Mouse (Mus musculus) neural tube, embryonic 14.5 days (tissue): ENCODE results near the gene Aldh6a1. TPM values are rescaled to one million over a fixed set of nuclear protein-coding genes. Genes with fewer than 3 reads are reported as not detected.
A peak's percentile ranks its signal among the peaks of the same experiment; 100 is the strongest.

Source experiments
- ATAC-seq: fragments of 200-750 bp; cut with Nextera tagmentation; 2 replicates; pipeline ENCODE4 v1.8.0; 2017; ENCODE audit warnings: low read depth, mild to moderate bottlenecking, moderate TSS enrichment, moderate library complexity
- H3K27ac ChIP-seq: fragments of 300-500 bp; sonication (generic); 2 replicates; pipeline ENCODE4 v1.5.1; 2014; ENCODE audit warnings: low read depth, mild to moderate bottlenecking, control low read depth, low read length, moderate library complexity, mixed read lengths
- H3K27me3 ChIP-seq: fragments of 300-500 bp; sonication (generic); 2 replicates; pipeline ENCODE4 v1.6.1; 2014; ENCODE audit warnings: low read length; ENCODE audit not compliant: control insufficient read depth, insufficient read depth
- H3K36me3 ChIP-seq: fragments of 300-500 bp; sonication (generic); 2 replicates; pipeline ENCODE4 v1.6.1; 2014; ENCODE audit warnings: low read length, mixed read lengths; ENCODE audit not compliant: control insufficient read depth, insufficient read depth
- H3K4me1 ChIP-seq: fragments of 300-500 bp; sonication (generic); 2 replicates; pipeline ENCODE4 v1.6.1; 2014; ENCODE audit warnings: low read length; ENCODE audit not compliant: control insufficient read depth, insufficient read depth
- H3K4me2 ChIP-seq: fragments of 300-500 bp; sonication (generic); 2 replicates; pipeline ENCODE4 v1.6.1; 2014; ENCODE audit warnings: mild to moderate bottlenecking, low read depth, low read length, control low read depth
- H3K4me3 ChIP-seq: fragments of 300-500 bp; sonication (generic); 2 replicates; pipeline ENCODE4 v1.5.1; 2014; ENCODE audit warnings: low read depth, low read length, control low read depth, mixed read lengths
- H3K9ac ChIP-seq: fragments of 300-500 bp; sonication (generic); replicated peaks from 2 replicates; pipeline ENCODE4 v1.6.1; 2014; ENCODE audit warnings: low read depth, mild to moderate bottlenecking, control low read depth, low read length, mixed read lengths
- H3K9me3 ChIP-seq: fragments of 300-500 bp; sonication (generic); 2 replicates; pipeline ENCODE4 v1.6.1; 2016; ENCODE audit warnings: low read length; ENCODE audit not compliant: control insufficient read depth
- WGBS: fragments of 180-500 bp; shearing (Covaris S2); extraction: QIAGEN DNeasy Blood & Tissue Kit; methylation state at CpG from one replicate; pipeline ENCODE4 v1.1.7; 2014; 5-methylcytosine and 5-hydroxymethylcytosine counted together
- polyA plus RNA-seq: library from polyadenylated mRNA; unstranded; fragments of >200 nt; fragmentation: Nextera tagmentation; extraction: Ambion mirVana; gene quantifications from 2 replicates; pipeline ENCODE4 v1.2.1, GENCODE M21; 2014

Aldh6a1 gene
- polyA plus RNA-seq, 1 experiment from 2014 or later, result 41.7 TPM

- Histone ChIP-seq H3K36me3 (peaks cover 33% of the 10 kb centered on the region), H3K9me3 (no peaks in the 10 kb centered on the region), H3K4me1 (no peaks in the 10 kb centered on the region), H3K4me3 (no peak overlapping the region), H3K27ac (no peak overlapping the region), H3K9ac (no peak overlapping the region), H3K4me2 (no peak overlapping the region), H3K27me3 (no peaks in the 10 kb centered on the region)
- WGBS, result 95% methylated on average over 5 of the region's 5 CpGs
- ATAC-seq, result no peak
Measured at GRCm38 (mm10) chr12:84461416-84461815, 10.6 kb upstream of the Aldh6a1 start.

DNA sequence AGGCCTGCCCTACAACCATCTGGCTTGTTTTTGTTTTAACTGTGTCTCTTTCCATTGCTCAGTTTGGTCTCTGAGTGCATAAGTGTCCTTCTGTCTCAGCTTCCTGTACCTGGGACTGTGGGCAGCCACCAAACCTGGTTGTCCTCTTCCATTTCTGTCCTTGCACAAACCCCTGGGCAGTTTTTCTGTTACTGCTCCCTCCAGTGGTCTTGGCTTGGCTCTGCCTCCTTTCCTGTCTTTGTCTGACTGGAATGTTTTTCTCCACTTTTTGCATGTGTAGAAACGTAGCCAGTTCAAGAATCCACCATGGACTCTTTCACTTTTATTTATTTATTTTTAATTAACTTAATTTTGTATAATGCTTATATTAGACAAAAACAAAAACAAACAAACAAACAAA lies 9.0 kb upstream of the Aldh6a1 start:
- WGBS, result 72% methylated on average over 1 of the region's 1 CpGs
- Histone ChIP-seq H3K4me2 (no peak overlapping the region), H3K9ac (no peak overlapping the region), H3K4me3 (no peak overlapping the region), H3K4me1 (no peaks in the 10 kb centered on the region), H3K27me3 (no peaks in the 10 kb centered on the region), H3K27ac (no peak overlapping the region), H3K9me3 (no peaks in the 10 kb centered on the region), H3K36me3 (peaks cover 31% of the 10 kb centered on the region)
- no peak for ATAC-seq

DNA sequence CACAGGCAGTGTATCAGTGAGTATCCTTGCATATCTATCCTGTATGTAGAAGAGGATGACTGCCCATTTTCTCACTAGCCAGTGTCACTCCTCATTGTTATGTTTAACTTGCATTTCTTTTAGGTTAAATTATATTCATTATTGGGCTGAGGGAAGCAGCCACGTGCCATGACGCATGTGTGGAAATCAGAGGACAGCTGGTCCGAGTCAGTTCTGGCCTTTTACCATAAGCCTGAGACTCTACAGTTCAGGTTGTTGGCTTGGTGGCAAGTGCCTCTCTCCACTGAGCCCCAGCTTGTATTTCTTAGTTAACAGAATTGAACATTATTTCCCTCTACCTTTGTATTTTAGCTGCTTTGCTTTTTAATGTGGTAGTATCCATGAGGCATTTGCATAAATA lies 6.1 kb upstream of the Aldh6a1 start:
- 98% methylated on average over 3 of the region's 3 CpGs for WGBS
- no peak for ATAC-seq
- Histone ChIP-seq H3K9ac (no peak overlapping the region), H3K36me3 (peaks cover 24% of the 10 kb centered on the region), H3K4me2 (no peak overlapping the region), H3K27me3 (no peaks in the 10 kb centered on the region), H3K9me3 (no peaks in the 10 kb centered on the region), H3K27ac (no peak overlapping the region), H3K4me3 (no peak overlapping the region), H3K4me1 (0 out of 2 replicates have a peak, but pooled peaks cover 2% of the 10 kb centered on the region)

GRCm38 (mm10) chr12:84451801-84452200 lies 997 bp upstream of the Aldh6a1 start:
- 0 out of 2 replicates have a peak, but pooled peaks cover 6% of the 10 kb centered on the region for H3K4me1 ChIP-seq
- peak overlapping the region; percentile 13 for H3K9ac ChIP-seq
- no peaks in the 10 kb centered on the region for H3K27me3 ChIP-seq
- peak overlapping the region; percentile 94 for H3K4me2 ChIP-seq
- no peak for ATAC-seq
- 1% methylated on average over 11 of the region's 11 CpGs for WGBS
- H3K4me3 ChIP-seq, result peak overlapping the region; percentile 62
- peaks cover under 1% of the 10 kb centered on the region; the same call in 1 of the 2 replicates for H3K36me3 ChIP-seq
- peak overlapping the region; percentile 58; the same call in 1 of the 2 replicates for H3K27ac ChIP-seq
- no peaks in the 10 kb centered on the region for H3K9me3 ChIP-seq

DNA sequence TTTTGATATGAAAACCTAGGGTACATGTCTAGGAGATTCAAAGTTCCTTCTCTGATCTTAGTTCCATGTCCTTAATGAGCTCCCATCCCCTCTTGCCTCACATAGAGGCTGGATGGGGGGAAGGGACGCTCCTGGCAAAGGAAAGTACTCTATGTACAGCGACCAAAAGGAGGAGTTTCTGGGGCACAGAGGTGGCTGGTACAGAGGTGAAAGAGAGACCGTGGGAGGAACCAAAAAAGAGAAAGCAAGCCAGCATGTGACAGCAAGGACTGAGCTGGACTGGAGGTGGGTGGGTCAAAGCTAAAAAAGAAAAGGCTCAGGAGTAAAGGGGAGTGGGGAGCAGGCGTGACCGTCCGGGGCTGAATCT lies 470 bp downstream of the Aldh6a1 start:
- peak overlapping the region; percentile 82 for H3K27ac ChIP-seq
- H3K4me3 ChIP-seq, result peak overlapping the region; percentile 62
- WGBS, result under 1% methylated on average over 6 of the region's 6 CpGs
- H3K4me2 ChIP-seq, result peak overlapping the region; percentile 94
- peak overlapping the region; percentile 50 for H3K9ac ChIP-seq
- no peaks in the 10 kb centered on the region for H3K36me3 ChIP-seq
- H3K27me3 ChIP-seq, result no peaks in the 10 kb centered on the region
- H3K9me3 ChIP-seq, result no peaks in the 10 kb centered on the region
- no peak; the same call in 1 of the 2 replicates for ATAC-seq
- 0 out of 2 replicates have a peak, but pooled peaks cover 6% of the 10 kb centered on the region for H3K4me1 ChIP-seq

DNA sequence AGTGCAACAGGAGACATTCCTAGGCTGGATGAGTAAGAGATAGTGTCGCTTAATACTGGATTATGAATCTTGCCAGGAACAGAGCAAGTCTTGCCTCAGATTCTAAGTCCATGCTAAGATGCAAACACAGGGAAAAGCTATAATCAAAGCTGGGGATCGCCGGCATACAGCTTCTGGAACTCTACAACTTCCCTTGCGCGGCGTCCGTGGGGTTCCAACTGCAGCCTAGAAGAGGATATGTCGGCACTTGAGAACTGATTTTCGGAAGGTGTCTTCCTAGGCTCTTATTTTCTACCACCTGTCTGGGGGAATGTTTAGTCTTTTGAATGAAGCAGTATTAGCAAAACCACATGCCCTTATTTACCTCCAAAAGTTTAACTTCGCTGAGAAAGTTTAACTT lies 917 bp downstream of the Aldh6a1 start:
- Histone ChIP-seq H3K36me3 (no peaks in the 10 kb centered on the region), H3K9me3 (no peaks in the 10 kb centered on the region), H3K4me3 (peak overlapping the region; percentile 62; the same call in 1 of the 2 replicates), H3K4me2 (peak overlapping the region; percentile 94; the same call in 1 of the 2 replicates), H3K4me1 (0 out of 2 replicates have a peak, but pooled peaks cover 6% of the 10 kb centered on the region), H3K9ac (no peak overlapping the region), H3K27ac (no peak overlapping the region), H3K27me3 (no peaks in the 10 kb centered on the region)
- WGBS, result 49% methylated on average over 10 of the region's 10 CpGs
- no peak for ATAC-seq

- WGBS, result 75% methylated on average over 6 of the region's 6 CpGs
- no peak overlapping the region for H3K9ac ChIP-seq
- 0 out of 2 replicates have a peak, but pooled peaks cover 6% of the 10 kb centered on the region for H3K4me1 ChIP-seq
- H3K4me2 ChIP-seq, result no peak overlapping the region
- H3K4me3 ChIP-seq, result no peak overlapping the region
- H3K27ac ChIP-seq, result no peak overlapping the region
- H3K36me3 ChIP-seq, result no peaks in the 10 kb centered on the region
- H3K9me3 ChIP-seq, result no peaks in the 10 kb centered on the region
- no peak for ATAC-seq
- H3K27me3 ChIP-seq, result no peaks in the 10 kb centered on the region
Measured at GRCm38 (mm10) chr12:84448181-84448580, 2.6 kb downstream of the Aldh6a1 start.

DNA sequence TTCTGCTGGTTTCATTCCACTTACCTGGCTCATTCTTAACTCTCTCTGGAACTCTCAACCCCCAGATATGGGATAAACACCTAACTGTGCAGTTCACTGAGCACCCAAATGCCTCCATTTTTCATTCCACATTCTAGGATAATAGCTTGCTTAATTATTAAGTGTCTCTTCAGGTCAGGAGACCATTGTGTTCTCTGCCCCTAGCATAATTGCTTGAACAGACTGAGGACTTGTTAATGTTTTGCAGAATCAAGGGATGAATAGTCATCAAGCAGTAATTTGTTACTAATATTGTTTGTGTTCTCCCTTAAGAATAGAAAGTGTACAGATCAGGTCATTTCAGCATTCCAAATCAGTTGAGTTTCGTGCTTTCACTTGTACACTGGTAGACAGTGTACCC lies 3.4 kb downstream of the Aldh6a1 start:
- 68% methylated on average over 1 of the region's 1 CpGs for WGBS

DNA sequence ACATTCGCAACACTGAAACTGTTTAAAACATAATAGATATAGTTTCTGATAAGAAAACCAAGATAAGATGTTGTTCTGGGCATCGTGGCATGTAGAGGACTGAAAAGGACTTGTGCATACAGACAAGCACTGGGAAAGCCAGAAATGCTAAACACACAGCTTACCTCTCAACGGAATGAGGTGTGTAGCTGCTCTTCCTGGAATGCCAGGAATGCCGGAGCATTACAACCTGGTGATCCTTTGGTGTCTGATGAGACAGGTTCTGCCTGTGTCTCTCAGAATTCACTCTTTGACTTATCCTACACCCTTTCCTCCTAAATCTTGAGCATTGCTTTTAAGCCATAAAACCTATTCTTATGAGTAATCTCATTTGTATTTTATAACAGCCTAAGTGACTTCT lies 8.3 kb downstream of the Aldh6a1 start:
- no peaks in the 10 kb centered on the region for H3K9me3 ChIP-seq
- no peaks in the 10 kb centered on the region for H3K4me1 ChIP-seq
- WGBS, result 72% methylated on average over 4 of the region's 4 CpGs
- no peak overlapping the region for H3K4me3 ChIP-seq
- H3K27ac ChIP-seq, result no peak overlapping the region
- no peak for ATAC-seq
- H3K27me3 ChIP-seq, result no peaks in the 10 kb centered on the region
- no peaks in the 10 kb centered on the region for H3K36me3 ChIP-seq
- H3K9ac ChIP-seq, result no peak overlapping the region
- H3K4me2 ChIP-seq, result no peak overlapping the region

More for the DNA sequence above, 3.4 kb downstream of the Aldh6a1 start:
- Histone ChIP-seq H3K27ac (no peak overlapping the region), H3K4me1 (0 out of 2 replicates have a peak, but pooled peaks cover 6% of the 10 kb centered on the region), H3K9ac (no peak overlapping the region), H3K4me2 (no peak overlapping the region), H3K36me3 (no peaks in the 10 kb centered on the region), H3K9me3 (no peaks in the 10 kb centered on the region), H3K27me3 (no peaks in the 10 kb centered on the region), H3K4me3 (no peak overlapping the region)
- ATAC-seq, result no peak
